Mouse (Mus musculus): ENCODE results near the gene Vmn1r64.
"Not testable (repeated sequence)": the region's sequence is repeated elsewhere in the genome, so short reads cannot be mapped to it uniquely, and the experiment has no call there.

Vmn1r64 gene

GRCm38 (mm10) chr7:5884442-5884841 is at the start of gene Vmn1r64:
Gene Vmn1r64 (minus strand): TSS chr7:5884542.
- DNase-seq (ENCODE audit: low spot score), result no peak

- no peak for DNase-seq (ENCODE audit: low spot score)
Observed at GRCm38 (mm10) chr7:5899238-5899637, 14.9 kb upstream of the Vmn1r64 start.

GRCm38 (mm10) chr7:5897245-5897644 is 12.9 kb upstream of the Vmn1r64 start:
- not testable (repeated sequence) for DNase-seq (ENCODE audit: low spot score)
